Mouse (Mus musculus) heart, postnatal 0 days (tissue): ENCODE measurements at regions not wholly inside any gene's neighbourhood (a gene's known extent, or its start where the extent isn't known, plus 50 kb on each side); places are given as distances from the start of the nearest gene placed in this dataset.

Experiments
- CTCF ChIP-seq: IDR thresholded peaks from 2 replicates; pipeline ENCODE4 v1.5.1; 2016; ENCODE audit warnings: antibody characterized with exemption, control low read depth, low read depth
- EP300 ChIP-seq: IDR thresholded peaks from 2 replicates; pipeline ENCODE4 v1.6.1; 2016; ENCODE audit warnings: antibody characterized with exemption, low read depth

- TF ChIP-seq EP300 (no peak), CTCF (no peak)
These were observed 64.2 kb upstream of the Tanc2 start for GRCm38 (mm10) chr11:105525608-105526007.
